Mouse (Mus musculus): ENCODE measurements around the gene 4930503B20Rik. TPM values are rescaled to one million over a fixed set of nuclear protein-coding genes. Genes with fewer than 3 reads are reported as not detected.

4930503B20Rik gene
- total and polyA plus RNA-seq, 2 experiments from 2014 or later: not detected

DNA sequence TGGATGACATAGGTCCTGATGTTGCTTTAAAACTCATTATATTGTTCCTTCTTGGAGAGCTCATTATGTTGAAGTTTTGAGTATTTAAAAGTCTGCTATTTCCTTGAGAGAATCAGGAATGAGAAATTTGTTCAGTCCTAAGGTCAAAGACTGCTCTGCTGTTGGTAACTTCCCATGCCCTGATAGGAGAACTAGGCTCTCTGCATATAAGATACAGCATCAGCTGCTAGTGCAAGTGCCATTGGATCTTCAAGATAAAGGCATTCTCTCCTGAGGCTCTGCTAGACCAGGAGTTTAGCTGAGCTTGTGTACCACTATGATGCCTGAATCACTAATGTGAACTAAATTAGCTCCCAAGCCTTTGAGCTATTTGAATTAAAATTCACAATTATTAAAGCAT is 33.2 kb downstream of the 4930503B20Rik start:
- TF ChIP-seq CTCF (IDR thresholded peaks at IDR 0.05; ENCODE audit: low read depth) (no peak), EP300 (IDR thresholded peaks at IDR 0.05; ENCODE audit: low read depth) (no peak)
- Histone ChIP-seq H3K4me2 (ENCODE audit: low read depth, low read length) (no peak overlapping the region), H3K36me3 (replicated peaks; ENCODE audit: control insufficient read depth, insufficient read depth, low read length) (no peaks in the 10 kb centered on the region), H3K27me3 (ENCODE audit: control insufficient read depth, insufficient read depth, low read length) (no peaks in the 10 kb centered on the region), H3K27ac (ENCODE audit: low read depth) (no peak overlapping the region), H3K9me3 (replicated peaks; ENCODE audit: control insufficient read depth, low read length) (no peaks in the 10 kb centered on the region), H3K9ac (replicated peaks; ENCODE audit: low read depth, low read length) (no peak overlapping the region), H3K4me3 (ENCODE audit: low read depth, low read length) (no peak overlapping the region), H3K4me1 (ENCODE audit: control insufficient read depth, insufficient read depth) (0 out of 2 replicates have a peak, but pooled peaks cover 6% of the 10 kb centered on the region)
- DNase-seq (ENCODE audit: low spot score) (no peak), ATAC-seq (ENCODE audit: insufficient read depth, low read depth) (no peak)

DNA sequence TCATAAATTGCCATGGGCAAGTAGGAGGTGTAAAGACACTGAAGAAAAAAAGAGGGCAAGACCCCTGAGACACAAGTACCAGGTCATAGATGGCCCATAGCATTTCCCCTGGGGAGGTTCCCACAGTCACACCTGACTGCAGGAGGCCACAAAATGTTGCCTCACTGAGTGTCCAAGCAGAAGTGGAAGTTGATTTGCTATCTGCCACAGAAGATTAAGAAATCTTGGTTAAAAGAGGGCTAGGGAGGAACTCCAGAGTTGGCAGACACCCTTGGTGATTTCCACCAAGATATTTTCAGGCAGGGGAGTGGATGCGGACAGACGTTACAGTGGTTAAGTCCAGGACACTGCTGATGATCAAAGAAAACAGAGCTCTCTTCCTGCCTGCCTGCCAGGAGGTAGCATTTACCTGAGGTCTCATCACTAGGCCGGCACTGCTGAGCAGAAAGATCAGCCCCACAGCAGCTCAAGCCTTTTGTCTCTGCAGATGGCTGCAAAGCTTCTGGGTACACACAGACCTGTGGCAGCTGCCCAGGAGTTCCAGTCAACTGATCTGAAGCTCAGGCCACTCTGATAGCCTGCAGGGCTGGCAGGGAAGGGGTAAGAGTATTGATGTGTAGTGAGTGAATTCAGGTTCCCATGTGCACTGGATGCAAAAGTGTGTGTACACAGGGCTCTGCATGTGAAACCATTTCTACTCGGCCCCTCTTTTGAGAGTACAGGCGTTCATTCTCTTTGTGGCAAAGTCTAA is 34.4 kb downstream of the 4930503B20Rik start:
- no peak for DNase-seq (ENCODE audit: low spot score)
- 70% methylated on average over 5 of the region's 5 CpGs for WGBS

DNA sequence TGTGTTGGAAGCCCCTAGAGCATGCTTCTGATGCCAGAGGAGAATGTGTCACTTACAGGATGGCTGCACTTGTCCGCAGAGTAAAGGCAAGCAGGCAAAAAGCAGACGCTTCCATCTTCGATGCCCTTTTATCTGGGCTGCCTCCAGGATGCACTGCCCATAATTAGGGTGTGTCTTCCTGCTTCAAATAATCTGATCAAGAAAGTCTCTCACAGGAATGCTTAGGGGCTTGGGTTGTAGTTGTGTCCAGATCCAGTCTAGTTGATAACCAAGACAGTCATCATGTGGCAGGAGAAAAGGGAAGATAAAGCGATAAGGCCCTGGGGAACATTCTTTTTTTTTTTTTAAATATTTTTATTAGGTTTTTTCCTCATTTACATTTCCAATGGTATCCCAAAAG is 35.6 kb downstream of the 4930503B20Rik start, which contains the start of gene Dnase2b:
Gene Dnase2b, minus strand, starts transcription at position 101 of the 400 bp plus-strand sequence.
- H3K27me3 ChIP-seq (ENCODE audit: control insufficient read depth, insufficient read depth, low read length): no peaks in the 10 kb centered on the region
- H3K27ac ChIP-seq (ENCODE audit: low read depth): no peak within 1 kb of the TSS
- 82% methylated on average over 4 of the region's 4 CpGs for WGBS
- TF ChIP-seq CTCF (IDR thresholded peaks at IDR 0.05; ENCODE audit: low read depth) (no peak), EP300 (IDR thresholded peaks at IDR 0.05; ENCODE audit: low read depth) (no peak)
- 0 out of 2 replicates have a peak, but pooled peaks cover 10% of the 10 kb centered on the region for H3K4me1 ChIP-seq (ENCODE audit: control insufficient read depth, insufficient read depth)
- no peak within 1 kb of the TSS for H3K9ac ChIP-seq (replicated peaks; ENCODE audit: low read depth, low read length)
- no peak within 1 kb of the TSS for H3K4me3 ChIP-seq (ENCODE audit: low read depth, low read length)
- DNase-seq (ENCODE audit: low spot score): no peak
- H3K4me2 ChIP-seq (ENCODE audit: low read depth, low read length): no peak within 1 kb of the TSS
- H3K36me3 ChIP-seq (replicated peaks; ENCODE audit: control insufficient read depth, insufficient read depth, low read length): no peaks in the 10 kb centered on the region
- ATAC-seq (ENCODE audit: insufficient read depth, low read depth): no peak
- no peaks in the 10 kb centered on the region for H3K9me3 ChIP-seq (replicated peaks; ENCODE audit: control insufficient read depth, low read length)

More for the DNA sequence above, 34.4 kb downstream of the 4930503B20Rik start:
- H3K27ac ChIP-seq (ENCODE audit: low read depth): no peak overlapping the region
- no peak for ATAC-seq (ENCODE audit: insufficient read depth, low read depth)
- H3K4me1 ChIP-seq (ENCODE audit: control insufficient read depth, insufficient read depth): 0 out of 2 replicates have a peak, but pooled peaks cover 9% of the 10 kb centered on the region
- H3K9me3 ChIP-seq (replicated peaks; ENCODE audit: control insufficient read depth, low read length): no peaks in the 10 kb centered on the region
- no peaks in the 10 kb centered on the region for H3K36me3 ChIP-seq (replicated peaks; ENCODE audit: control insufficient read depth, insufficient read depth, low read length)
- H3K4me2 ChIP-seq (ENCODE audit: low read depth, low read length): no peak overlapping the region
- H3K4me3 ChIP-seq (ENCODE audit: low read depth, low read length): no peak overlapping the region
- TF ChIP-seq EP300 (IDR thresholded peaks at IDR 0.05; ENCODE audit: low read depth) (no peak), CTCF (IDR thresholded peaks at IDR 0.05; ENCODE audit: low read depth) (no peak)
- no peaks in the 10 kb centered on the region for H3K27me3 ChIP-seq (ENCODE audit: control insufficient read depth, insufficient read depth, low read length)
- H3K9ac ChIP-seq (replicated peaks; ENCODE audit: low read depth, low read length): no peak overlapping the region

DNA sequence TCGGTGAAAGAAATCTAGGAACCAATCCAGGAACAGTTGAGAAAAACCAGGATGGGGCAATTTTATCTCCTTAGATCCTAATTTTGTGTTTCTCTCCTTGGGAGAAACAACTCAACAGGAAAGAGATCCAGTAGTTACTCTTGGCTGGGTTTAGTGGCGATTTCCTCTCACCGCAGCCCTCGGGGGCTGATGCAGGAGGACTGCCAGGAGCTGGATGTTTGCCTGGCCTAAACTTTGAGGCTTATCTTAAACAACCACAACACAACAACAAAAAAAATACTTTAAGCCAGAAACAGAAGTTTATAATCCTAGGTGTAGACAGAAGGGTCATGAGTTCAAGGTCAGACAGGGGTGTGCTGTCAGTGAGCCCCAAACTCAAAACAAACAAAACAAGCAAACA is 39.3 kb downstream of the 4930503B20Rik start:
- H3K4me3 ChIP-seq (ENCODE audit: low read depth, low read length): no peak overlapping the region
- TF ChIP-seq CTCF (IDR thresholded peaks at IDR 0.05; ENCODE audit: low read depth) (no peak), EP300 (IDR thresholded peaks at IDR 0.05; ENCODE audit: low read depth) (no peak)
- H3K4me1 ChIP-seq (ENCODE audit: control insufficient read depth, insufficient read depth): 0 out of 2 replicates have a peak, but pooled peaks cover 4% of the 10 kb centered on the region
- no peaks in the 10 kb centered on the region for H3K9me3 ChIP-seq (replicated peaks; ENCODE audit: control insufficient read depth, low read length)
- DNase-seq (ENCODE audit: low spot score) (no peak), ATAC-seq (ENCODE audit: insufficient read depth, low read depth) (no peak)
- H3K36me3 ChIP-seq (replicated peaks; ENCODE audit: control insufficient read depth, insufficient read depth, low read length): no peaks in the 10 kb centered on the region
- no peak overlapping the region for H3K27ac ChIP-seq (ENCODE audit: low read depth)
- H3K9ac ChIP-seq (replicated peaks; ENCODE audit: low read depth, low read length): no peak overlapping the region
- WGBS: 57% methylated on average over 4 of the region's 4 CpGs
- H3K27me3 ChIP-seq (ENCODE audit: control insufficient read depth, insufficient read depth, low read length): no peaks in the 10 kb centered on the region
- no peak overlapping the region for H3K4me2 ChIP-seq (ENCODE audit: low read depth, low read length)

DNA sequence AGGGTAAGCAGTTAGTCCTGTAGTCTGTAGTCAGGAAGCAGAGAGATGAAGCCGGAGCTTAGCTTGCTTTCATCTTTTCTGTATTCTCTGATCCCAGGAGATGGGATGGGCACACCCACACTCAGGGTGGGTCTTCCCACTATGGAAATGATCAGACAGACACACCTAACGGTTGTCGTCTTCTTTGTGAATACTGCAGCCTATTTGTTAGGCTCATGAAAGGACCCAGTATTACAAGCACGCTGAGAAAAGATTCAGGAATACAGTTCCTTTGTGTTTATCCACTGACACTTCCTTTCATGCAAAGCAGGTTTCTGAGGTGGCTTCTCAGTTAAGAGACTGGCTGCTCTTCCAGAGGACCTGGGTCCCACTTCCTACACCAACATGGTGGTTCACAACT is 39.9 kb downstream of the 4930503B20Rik start:
- H3K27ac ChIP-seq (ENCODE audit: low read depth): no peak overlapping the region
- ATAC-seq (ENCODE audit: insufficient read depth, low read depth) (no peak), DNase-seq (ENCODE audit: low spot score) (no peak)
- no peak overlapping the region for H3K4me3 ChIP-seq (ENCODE audit: low read depth, low read length)
- H3K27me3 ChIP-seq (ENCODE audit: control insufficient read depth, insufficient read depth, low read length): no peaks in the 10 kb centered on the region
- H3K4me2 ChIP-seq (ENCODE audit: low read depth, low read length): no peak overlapping the region
- 0 out of 2 replicates have a peak, but pooled peaks cover 4% of the 10 kb centered on the region for H3K4me1 ChIP-seq (ENCODE audit: control insufficient read depth, insufficient read depth)
- no peaks in the 10 kb centered on the region for H3K9me3 ChIP-seq (replicated peaks; ENCODE audit: control insufficient read depth, low read length)
- WGBS: 81% methylated on average over 4 of the region's 4 CpGs
- H3K36me3 ChIP-seq (replicated peaks; ENCODE audit: control insufficient read depth, insufficient read depth, low read length): no peaks in the 10 kb centered on the region
- TF ChIP-seq CTCF (IDR thresholded peaks at IDR 0.05; ENCODE audit: low read depth): no peak
- TF ChIP-seq EP300 (IDR thresholded peaks at IDR 0.05; ENCODE audit: low read depth): no peak
- H3K9ac ChIP-seq (replicated peaks; ENCODE audit: low read depth, low read length): no peak overlapping the region

All from heart, postnatal 0 days (tissue).